Mouse (Mus musculus) hindbrain, embryonic 14.5 days (tissue): ENCODE data around the gene Inca1. TPM values are rescaled to one million over a fixed set of nuclear protein-coding genes. Genes with fewer than 3 reads are reported as not detected.

Source experiments
- ATAC-seq: fragments of 200-750 bp; cut with Nextera tagmentation; 2 replicates; pipeline ENCODE4 v1.8.0; 2017; ENCODE audit warnings: moderate number of reproducible peaks, mild to moderate bottlenecking, moderate TSS enrichment, moderate library complexity; ENCODE audit not compliant: low FRiP score
- DNase-seq: peaks from one replicate; pipeline ENCODE4 v3.0.0-alpha.2; 2015; ENCODE audit warnings: low spot score
- H3K27ac ChIP-seq: fragments of 300-500 bp; sonication (generic); 2 replicates; pipeline ENCODE4 v1.5.1; 2014; ENCODE audit warnings: mild to moderate bottlenecking, moderate library complexity
- H3K27me3 ChIP-seq: fragments of 300-500 bp; sonication (generic); 2 replicates; pipeline ENCODE4 v1.6.1; 2014; ENCODE audit warnings: mild to moderate bottlenecking, low read length, mixed read lengths; ENCODE audit not compliant: control insufficient read depth, insufficient read depth
- H3K36me3 ChIP-seq: fragments of 300-500 bp; sonication (generic); replicated peaks from 2 replicates; pipeline ENCODE4 v1.6.1; 2014; ENCODE audit not compliant: control insufficient read depth, insufficient read depth
- H3K4me1 ChIP-seq: fragments of 300-500 bp; sonication (generic); replicated peaks from 2 replicates; pipeline ENCODE4 v1.6.1; 2014; ENCODE audit warnings: antibody characterized with exemption, low read length, mixed read lengths; ENCODE audit not compliant: control insufficient read depth, insufficient read depth
- H3K4me2 ChIP-seq: fragments of 300-500 bp; sonication (generic); replicated peaks from 2 replicates; pipeline ENCODE4 v1.6.1; 2014; ENCODE audit warnings: mild to moderate bottlenecking, moderate library complexity
- H3K4me3 ChIP-seq: fragments of 300-500 bp; sonication (generic); replicated peaks from 2 replicates; pipeline ENCODE4 v1.5.1; 2014; ENCODE audit warnings: mild to moderate bottlenecking, low read length
- H3K9ac ChIP-seq: fragments of 300-500 bp; sonication (generic); 2 replicates; pipeline ENCODE4 v1.6.1; 2014
- H3K9me3 ChIP-seq: fragments of 300-500 bp; sonication (generic); 2 replicates; pipeline ENCODE4 v1.6.1; 2016; ENCODE audit warnings: low read length; ENCODE audit not compliant: control insufficient read depth
- WGBS: fragments of 180-500 bp; shearing (Covaris S2); extraction: QIAGEN DNeasy Blood & Tissue Kit; methylation state at CpG from one replicate; pipeline ENCODE4 v1.1.7; 2014; 5-methylcytosine and 5-hydroxymethylcytosine counted together
- polyA plus RNA-seq: library from polyadenylated mRNA; unstranded; fragments of >200 nt; fragmentation: Nextera tagmentation; extraction: Ambion mirVana; gene quantifications from 2 replicates; pipeline ENCODE4 v1.2.1, GENCODE M21; 2014

Gene Inca1
- polyA plus RNA-seq, 1 experiment from 2014 or later: 1.4 TPM

- 74% methylated on average over 12 of the region's 12 CpGs for WGBS
- Histone ChIP-seq H3K9me3 (no peaks in the 10 kb centered on the region), H3K27ac (no peak overlapping the region), H3K4me2 (peak overlapping the region; percentile 92), H3K4me1 (peaks cover 39% of the 10 kb centered on the region), H3K36me3 (peaks cover 48% of the 10 kb centered on the region), H3K27me3 (no peaks in the 10 kb centered on the region), H3K4me3 (peak overlapping the region; percentile 100), H3K9ac (no peak overlapping the region; the same call in 1 of the 2 replicates)
- DNase-seq (no peak), ATAC-seq (no peak)
Observed at GRCm38 (mm10) chr11:70652029-70652883, 47.7 kb downstream of the Inca1 start.

GRCm38 (mm10) chr11:70651391-70651790 lies 48.6 kb downstream of the Inca1 start:
- WGBS: 84% methylated on average over 2 of the region's 2 CpGs
- ATAC-seq: no peak

GRCm38 (mm10) chr11:70650322-70651175 lies 49.4 kb downstream of the Inca1 start:
- H3K36me3 ChIP-seq: peaks cover 49% of the 10 kb centered on the region
- H3K4me1 ChIP-seq: peaks cover 33% of the 10 kb centered on the region
- H3K4me3 ChIP-seq: no peak overlapping the region
- H3K9ac ChIP-seq: no peak overlapping the region
- H3K27ac ChIP-seq: no peak overlapping the region
- H3K4me2 ChIP-seq: no peak overlapping the region
- WGBS: 86% methylated on average over 12 of the region's 12 CpGs
- no peaks in the 10 kb centered on the region for H3K27me3 ChIP-seq
- H3K9me3 ChIP-seq: no peaks in the 10 kb centered on the region
- no peak for DNase-seq
- no peak for ATAC-seq

More at GRCm38 (mm10) chr11:70651391-70651790, 48.6 kb downstream of the Inca1 start:
- H3K4me3 ChIP-seq: 0 out of 2 replicates have a peak overlapping the region, but pooled peaks have one; percentile 3
- no peaks in the 10 kb centered on the region for H3K9me3 ChIP-seq
- no peak overlapping the region for H3K9ac ChIP-seq
- no peaks in the 10 kb centered on the region for H3K27me3 ChIP-seq
- 0 out of 2 replicates have a peak overlapping the region, but pooled peaks have one; percentile 2 for H3K4me2 ChIP-seq
- DNase-seq: no peak
- H3K27ac ChIP-seq: no peak overlapping the region
- H3K4me1 ChIP-seq: peaks cover 33% of the 10 kb centered on the region
- H3K36me3 ChIP-seq: peaks cover 48% of the 10 kb centered on the region

- 88% methylated on average over 8 of the region's 8 CpGs for WGBS
- H3K4me2 ChIP-seq: peak overlapping the region; percentile 100
- ATAC-seq: no peak
Observed at GRCm38 (mm10) chr11:70649185-70649734, 50.7 kb downstream of the Inca1 start.

GRCm38 (mm10) chr11:70648512-70648911 lies 51.4 kb downstream of the Inca1 start:
- Histone ChIP-seq H3K36me3 (peaks cover 69% of the 10 kb centered on the region), H3K27ac (no peak overlapping the region), H3K4me1 (peaks cover 34% of the 10 kb centered on the region), H3K27me3 (no peaks in the 10 kb centered on the region), H3K9ac (0 out of 2 replicates have a peak overlapping the region, but pooled peaks have one; percentile 80), H3K4me3 (peak overlapping the region; percentile 74), H3K4me2 (peak overlapping the region; percentile 100), H3K9me3 (no peaks in the 10 kb centered on the region)
- DNase-seq: no peak
- WGBS: 90% methylated on average over 4 of the region's 4 CpGs
- no peak for ATAC-seq

More at GRCm38 (mm10) chr11:70649185-70649734, 50.7 kb downstream of the Inca1 start:
- H3K27me3 ChIP-seq: no peaks in the 10 kb centered on the region
- no peak overlapping the region for H3K4me3 ChIP-seq
- H3K36me3 ChIP-seq: peaks cover 61% of the 10 kb centered on the region
- H3K9ac ChIP-seq: no peak overlapping the region
- no peak overlapping the region for H3K27ac ChIP-seq
- peaks cover 34% of the 10 kb centered on the region for H3K4me1 ChIP-seq
- no peaks in the 10 kb centered on the region for H3K9me3 ChIP-seq
- DNase-seq: no peak

GRCm38 (mm10) chr11:70647716-70648420 lies 52.1 kb downstream of the Inca1 start:
- no peak for DNase-seq
- H3K27ac ChIP-seq: peak overlapping the region; percentile 88
- peak; percentile 1; the same call in 1 of the 2 replicates for ATAC-seq
- H3K27me3 ChIP-seq: no peaks in the 10 kb centered on the region
- H3K9me3 ChIP-seq: no peaks in the 10 kb centered on the region
- H3K36me3 ChIP-seq: peaks cover 73% of the 10 kb centered on the region
- peak overlapping the region; percentile 80 for H3K9ac ChIP-seq
- peak overlapping the region; percentile 100 for H3K4me2 ChIP-seq
- 4% methylated on average over 28 of the region's 28 CpGs for WGBS
- H3K4me1 ChIP-seq: peaks cover 30% of the 10 kb centered on the region
- H3K4me3 ChIP-seq: peak overlapping the region; percentile 74

- WGBS: under 1% methylated on average over 63 of the region's 63 CpGs
- Histone ChIP-seq H3K36me3 (peaks cover 68% of the 10 kb centered on the region), H3K4me1 (peaks cover 24% of the 10 kb centered on the region), H3K27ac (peak within 1 kb of the TSS; percentile 91), H3K4me2 (peak within 1 kb of the TSS; percentile 100), H3K9ac (peak within 1 kb of the TSS; percentile 94), H3K9me3 (no peaks in the 10 kb centered on the region), H3K4me3 (peak within 1 kb of the TSS; percentile 74), H3K27me3 (no peaks in the 10 kb centered on the region)
- ATAC-seq (peak; percentile 89), DNase-seq (peak; percentile 100)
Observed at GRCm38 (mm10) chr11:70646691-70647650, 53.0 kb downstream of the Inca1 start, which contains the start of the genes Rnf167 and Slc25a11. TSS of gene Rnf167 (plus strand) at chr11:70647235. TSS of gene Slc25a11 (minus strand) at chr11:70647479.

- Histone ChIP-seq H3K9me3 (no peaks in the 10 kb centered on the region), H3K4me2 (peak overlapping the region; percentile 82), H3K36me3 (peaks cover 60% of the 10 kb centered on the region), H3K9ac (peak overlapping the region; percentile 94), H3K27ac (peak overlapping the region; percentile 91), H3K4me1 (peaks cover 24% of the 10 kb centered on the region), H3K27me3 (no peaks in the 10 kb centered on the region), H3K4me3 (peak overlapping the region; percentile 74)
- ATAC-seq: peak; percentile 2; the same call in 1 of the 2 replicates
- no peak for DNase-seq
- 22% methylated on average over 3 of the region's 3 CpGs for WGBS
Observed at GRCm38 (mm10) chr11:70646259-70646555, 53.7 kb downstream of the Inca1 start.
